23 mouse cellular contexts compared by ENCODE assay signal in the genomic region with DNA sequence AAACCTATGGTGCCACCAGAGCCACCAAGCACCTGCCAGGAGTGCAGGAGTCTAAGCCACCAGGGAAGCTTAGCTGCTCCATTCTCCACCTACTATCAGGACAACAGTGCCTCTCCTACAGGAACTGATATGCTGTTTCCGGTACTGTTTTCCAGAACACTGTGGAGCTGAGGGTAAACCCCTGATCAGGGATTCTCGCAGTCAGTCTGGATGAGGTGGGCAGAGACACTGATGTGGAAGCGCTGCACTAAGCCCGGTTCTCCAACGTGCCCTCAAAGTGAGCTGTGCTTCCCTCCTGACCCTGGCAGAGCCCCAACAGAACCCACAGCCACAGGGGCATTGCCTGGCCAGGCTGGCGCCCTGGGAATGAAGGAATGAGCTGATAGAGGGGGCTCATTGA. TPM values are rescaled to one million over a fixed set of nuclear protein-coding genes. Genes with fewer than 3 reads are reported as not detected.
A peak's percentile ranks its signal among the peaks of the same experiment; 100 is the strongest.
DNase-seq lines count a peak whose midpoint lies in the region; ATAC-seq and TF ChIP-seq lines count a peak whose summit lies in the region.
"Had no signal": no experiment of that assay in that cellular context is flagged by ENCODE, and none has a peak within 500 bp of the region (broad histone marks: within the 10 kb centered on the region; RNA-seq: fewer than 3 reads in every experiment).

No protein-coding gene starts in this region.

- no peak for TF ChIP-seq EP300 in CH12.LX (IDR thresholded peaks at IDR 0.05; ENCODE audit: low read length)

- no peak overlapping the region for H3K27ac ChIP-seq in heart, embryonic 10.5 days
- peak overlapping the region; percentile 16 for H3K27ac ChIP-seq in intestine, postnatal 0 days (ENCODE audit: low read depth, low read length)
- H3K27ac ChIP-seq in intestine, embryonic 16.5 days (ENCODE audit: low read length) = no peak overlapping the region
- H3K27ac ChIP-seq in CH12.LX (ENCODE audit: insufficient read depth, low read depth) = peak overlapping the region; percentile 63; the same call in 1 of the 2 replicates
- H3K27ac ChIP-seq in midbrain, postnatal 0 days (ENCODE audit: low read depth, low read length) = no peak overlapping the region
- H3K27ac ChIP-seq: embryonic facial prominence, embryonic 10.5 days; embryonic facial prominence, embryonic 12.5 days; forebrain, embryonic 13.5 days; forebrain, embryonic 15.5 days had no signal

- no peaks in the 10 kb centered on the region for H3K27me3 ChIP-seq in heart, embryonic 10.5 days (ENCODE audit: insufficient read depth, poor library complexity, severe bottlenecking)
- H3K27me3 ChIP-seq in intestine, postnatal 0 days (replicated peaks; ENCODE audit: control insufficient read depth, insufficient read depth, low read length) = no peaks in the 10 kb centered on the region
- H3K27me3 ChIP-seq in intestine, embryonic 16.5 days (replicated peaks; ENCODE audit: control insufficient read depth, insufficient read depth, low read length) = no peaks in the 10 kb centered on the region
- no peaks in the 10 kb centered on the region for H3K27me3 ChIP-seq in CH12.LX (replicated peaks)
- no peaks in the 10 kb centered on the region for H3K27me3 ChIP-seq in midbrain, postnatal 0 days (ENCODE audit: insufficient read depth, low read length)
- H3K27me3 ChIP-seq: embryonic facial prominence, embryonic 12.5 days; forebrain, embryonic 13.5 days; forebrain, embryonic 15.5 days; Patski had no signal

- TF ChIP-seq POLR2A in CH12.LX (IDR thresholded peaks at IDR 0.05; ENCODE audit: low read depth, low read length) = no peak

- no peak overlapping the region for H3K4me3 ChIP-seq in heart, embryonic 10.5 days
- no peak overlapping the region for H3K4me3 ChIP-seq in intestine, postnatal 0 days (ENCODE audit: low read depth, low read length)
- no peak overlapping the region for H3K4me3 ChIP-seq in intestine, embryonic 16.5 days (ENCODE audit: low read length)
- H3K4me3 ChIP-seq in CH12.LX (replicated peaks in 1 of 3; ENCODE audit: low read depth in 2 of 3, low read length in 2 of 3, poor library complexity in 1 of 3) = peak overlapping the region in 1 of 3 experiments; percentile 10
- H3K4me3 ChIP-seq in midbrain, postnatal 0 days (ENCODE audit: low read depth, low read length) = no peak overlapping the region
- H3K4me3 ChIP-seq: embryonic facial prominence, embryonic 10.5 days; embryonic facial prominence, embryonic 12.5 days; forebrain, embryonic 13.5 days; forebrain, embryonic 15.5 days had no signal

- peaks cover 14% of the 10 kb centered on the region for H3K79me2 ChIP-seq in CH12.LX (replicated peaks; ENCODE audit: control insufficient read depth, extremely low read depth, insufficient read depth, poor library complexity, severe bottlenecking)

- no peak for TF ChIP-seq CTCF in intestine, postnatal 0 days (IDR thresholded peaks at IDR 0.05; ENCODE audit: low read depth)
- TF ChIP-seq CTCF in CH12.LX (conservative IDR thresholded peaks at IDR 0.05 in 1 of 2, IDR thresholded peaks at IDR 0.05 in 1 of 2; ENCODE audit: low read depth in 2 of 2, low read length in 2 of 2) = no peak
- TF ChIP-seq CTCF in midbrain, postnatal 0 days (IDR thresholded peaks at IDR 0.05) = no peak

- in situ Hi-C loops in CH12.LX (cut with MboI; ENCODE audit: low pct_ligation_motif_present, low pct_unique_long_range_greater_than_20kb, low sequenced_read_pairs) = no loop called here

- no peak for TF ChIP-seq RAD21 in CH12.LX (IDR thresholded peaks at IDR 0.05; ENCODE audit: low read depth, low read length)

- 80% methylated on average over 6 of the region's 6 CpGs for WGBS in heart, embryonic 10.5 days
- WGBS in intestine, postnatal 0 days = 97% methylated on average over 6 of the region's 6 CpGs
- WGBS in intestine, embryonic 16.5 days = 93% methylated on average over 6 of the region's 6 CpGs
- 94% methylated on average over 6 of the region's 6 CpGs for WGBS in midbrain, postnatal 0 days

- H3K9ac ChIP-seq in intestine, postnatal 0 days (ENCODE audit: low read depth, low read length) = no peak overlapping the region
- H3K9ac ChIP-seq in intestine, embryonic 16.5 days (ENCODE audit: low read depth, low read length) = no peak overlapping the region
- no peak overlapping the region for H3K9ac ChIP-seq in CH12.LX (ENCODE audit: insufficient read depth, low read depth)
- no peak overlapping the region for H3K9ac ChIP-seq in midbrain, postnatal 0 days (replicated peaks; ENCODE audit: low read length, poor library complexity, severe bottlenecking)
- H3K9ac ChIP-seq: embryonic facial prominence, embryonic 12.5 days; forebrain, embryonic 13.5 days; forebrain, embryonic 15.5 days had no signal

- H3K4me2 ChIP-seq in intestine, postnatal 0 days (replicated peaks; ENCODE audit: low read depth) = no peak overlapping the region
- no peak overlapping the region for H3K4me2 ChIP-seq in intestine, embryonic 16.5 days (ENCODE audit: low read depth, low read length)
- H3K4me2 ChIP-seq in CH12.LX (ENCODE audit: insufficient read depth, low read depth, poor library complexity, severe bottlenecking) = 0 out of 2 replicates have a peak overlapping the region, but pooled peaks have one; percentile 8
- no peak overlapping the region for H3K4me2 ChIP-seq in midbrain, postnatal 0 days (ENCODE audit: low read depth, low read length, poor library complexity, severe bottlenecking)
- H3K4me2 ChIP-seq: embryonic facial prominence, embryonic 12.5 days; forebrain, embryonic 13.5 days; forebrain, embryonic 15.5 days had no signal

- dilution Hi-C loops in CH12.LX (cut with MboI; ENCODE audit: extremely low pct_ligation_motif_present, extremely low pct_unique_long_range_greater_than_20kb, low sequenced_read_pairs) = no loop called here

- H3K9me3 ChIP-seq in heart, embryonic 10.5 days = no peaks in the 10 kb centered on the region
- no peaks in the 10 kb centered on the region for H3K9me3 ChIP-seq in intestine, postnatal 0 days (ENCODE audit: control insufficient read depth)
- no peaks in the 10 kb centered on the region for H3K9me3 ChIP-seq in intestine, embryonic 16.5 days (ENCODE audit: control insufficient read depth, low read length)
- no peaks in the 10 kb centered on the region for H3K9me3 ChIP-seq in CH12.LX (replicated peaks; ENCODE audit: low read length)
- no peaks in the 10 kb centered on the region for H3K9me3 ChIP-seq in midbrain, postnatal 0 days (ENCODE audit: low read length)
- H3K9me3 ChIP-seq: embryonic facial prominence, embryonic 10.5 days; embryonic facial prominence, embryonic 12.5 days; forebrain, embryonic 13.5 days; forebrain, embryonic 15.5 days; G1E had no signal

- peaks cover 88% of the 10 kb centered on the region for H3K36me3 ChIP-seq in heart, embryonic 10.5 days
- peaks cover 85% of the 10 kb centered on the region for H3K36me3 ChIP-seq in intestine, postnatal 0 days (ENCODE audit: control insufficient read depth, insufficient read depth)
- H3K36me3 ChIP-seq in intestine, embryonic 16.5 days (ENCODE audit: control insufficient read depth, insufficient read depth, low read length) = peaks cover 42% of the 10 kb centered on the region
- peaks cover 81 to 96% of the 10 kb centered on the region in 2 experiments for H3K36me3 ChIP-seq in CH12.LX (replicated peaks in 1 of 2; ENCODE audit: control insufficient read depth in 1 of 2, insufficient read depth in 1 of 2, low read length in 1 of 2)
- peaks cover 85% of the 10 kb centered on the region for H3K36me3 ChIP-seq in midbrain, postnatal 0 days (ENCODE audit: insufficient read depth, low read length)

- peaks cover 6% of the 10 kb centered on the region for H3K4me1 ChIP-seq in heart, embryonic 10.5 days
- no peaks in the 10 kb centered on the region for H3K4me1 ChIP-seq in intestine, postnatal 0 days (replicated peaks; ENCODE audit: control insufficient read depth, insufficient read depth, low read length)
- H3K4me1 ChIP-seq in intestine, embryonic 16.5 days (ENCODE audit: control insufficient read depth, insufficient read depth, low read length) = 0 out of 2 replicates have a peak, but pooled peaks cover 4% of the 10 kb centered on the region
- peaks cover 12 to 21% of the 10 kb centered on the region in 2 experiments for H3K4me1 ChIP-seq in CH12.LX (ENCODE audit: control insufficient read depth in 1 of 2, insufficient read depth in 2 of 2)
- H3K4me1 ChIP-seq in midbrain, postnatal 0 days (ENCODE audit: insufficient read depth, low read length) = peaks cover 4% of the 10 kb centered on the region; the same call in 1 of the 2 replicates
- H3K4me1 ChIP-seq: embryonic facial prominence, embryonic 10.5 days; embryonic facial prominence, embryonic 12.5 days had no signal

- no peak for ATAC-seq in intestine, postnatal 0 days
- no peak for ATAC-seq in intestine, embryonic 16.5 days
- no peak for ATAC-seq in midbrain, postnatal 0 days (ENCODE audit: low FRiP score)
- ATAC-seq: activated CD4-positive, CD25-positive, alpha-beta regulatory T cell, adult 4 months; forebrain, embryonic 13.5 days; forebrain, embryonic 15.5 days; Patski had no signal

- DNase-seq in heart, embryonic 10.5 days (ENCODE audit: low spot score) = peak; percentile 67
- DNase-seq in heart, adult 18-20 months = no peak
- no peak for DNase-seq in CH12.LX (ENCODE audit: extremely low read depth)
- no peak for DNase-seq in midbrain, postnatal 0 days (ENCODE audit: low spot score)
- DNase-seq: adrenal gland, adult 8-10 months; adrenal gland, postnatal 14 days; adrenal gland, postnatal 36 days; cerebellum, adult 11-12 months; cerebellum, adult 2 months; cerebellum, adult 9-10 months; cerebellum, postnatal 10 days; cerebellum, postnatal 25 days had no signal

RNA-seq across cellular contexts. Expression of a gene that starts 10.5 kb away (rescaled TPM):
- polyA plus RNA-seq in heart, embryonic 10.5 days (2016; fragmentation: Nextera tagmentation; extraction: Ambion mirVana) = 105 and 106 TPM in 2 replicates
- 10 to 100 TPM; 26.2 to 27.6 TPM for total RNA-seq in heart, adult 18-20 months (2021)
- 26.3 and 27.0 TPM in 2 replicates for polyA plus RNA-seq in intestine, postnatal 0 days (2015; fragmentation: Nextera tagmentation; extraction: Ambion mirVana)
- 72.5 and 80.2 TPM in 2 replicates for polyA plus RNA-seq in intestine, embryonic 16.5 days (2015; fragmentation: Nextera tagmentation; extraction: Ambion mirVana)
- total RNA-seq in CH12.LX (2012; rRNA removed) (56.7 and 65.3 TPM in 2 replicates), CH12.LX (2014; rRNA removed) (51.9 and 54.7 TPM in 2 replicates)
- 38.9 and 48.1 TPM in 2 replicates for polyA plus RNA-seq in CH12.LX (2012; ENCODE audit: insufficient read length, low read depth)
- total RNA-seq in midbrain, postnatal 0 days (2014; rRNA removed) = 637 and 644 TPM in 2 replicates
- polyA plus RNA-seq in midbrain, postnatal 0 days (2015; fragmentation: Nextera tagmentation; extraction: Ambion mirVana) = 340 and 355 TPM in 2 replicates

RNA-seq across cellular contexts. Expression of a gene that starts 37.8 kb away (rescaled TPM):
- 1.1 and 1.2 TPM in 2 replicates for polyA plus RNA-seq in heart, embryonic 10.5 days (2016; fragmentation: Nextera tagmentation; extraction: Ambion mirVana)
- total RNA-seq in heart, adult 18-20 months (2021) = 1 to 10 TPM in 1 of 2 experiments, under 1 TPM in 1; 0.50 to 1.5 TPM
- polyA plus RNA-seq in intestine, postnatal 0 days (2015; fragmentation: Nextera tagmentation; extraction: Ambion mirVana) = 1.8 and 2.3 TPM in 2 replicates
- polyA plus RNA-seq in intestine, embryonic 16.5 days (2015; fragmentation: Nextera tagmentation; extraction: Ambion mirVana) = 1.8 and 2.5 TPM in 2 replicates
- total RNA-seq in CH12.LX (2012; rRNA removed) (260 and 365 TPM in 2 replicates), CH12.LX (2014; rRNA removed) (338 and 355 TPM in 2 replicates)
- polyA plus RNA-seq in CH12.LX (2012; ENCODE audit: insufficient read length, low read depth) = 299 and 356 TPM in 2 replicates
- total RNA-seq in midbrain, postnatal 0 days (2014; rRNA removed) = 1.6 and 2.2 TPM in 2 replicates
- 1.4 TPM in 2 replicates for polyA plus RNA-seq in midbrain, postnatal 0 days (2015; fragmentation: Nextera tagmentation; extraction: Ambion mirVana)
- polyA plus RNA-seq: C2C12, Patski had no signal

RNA-seq across cellular contexts. Expression of a gene that starts 43.0 kb away (rescaled TPM):
- polyA plus RNA-seq in heart, embryonic 10.5 days (2016; fragmentation: Nextera tagmentation; extraction: Ambion mirVana) = not detected in 2 replicates
- total RNA-seq in heart, adult 18-20 months (2021) = 1 to 10 TPM in 1 of 2 experiments, under 1 TPM in 1; 0.60 to 2.9 TPM
- polyA plus RNA-seq in intestine, postnatal 0 days (2015; fragmentation: Nextera tagmentation; extraction: Ambion mirVana) = 0.10 and 0.12 TPM in 2 replicates
- polyA plus RNA-seq in intestine, embryonic 16.5 days (2015; fragmentation: Nextera tagmentation; extraction: Ambion mirVana) = 0.07 and 0.12 TPM in 2 replicates
- total RNA-seq in CH12.LX (2012; rRNA removed) (0.25 and 0.29 TPM in 2 replicates), CH12.LX (2014; rRNA removed) (0.12 TPM in 1 of 2 replicates, not detected in the other)
- 0.13 TPM in 1 of 2 replicates, not detected in the other for polyA plus RNA-seq in CH12.LX (2012; ENCODE audit: insufficient read length, low read depth)
- 0.11 and 1.3 TPM in 2 replicates for total RNA-seq in midbrain, postnatal 0 days (2014; rRNA removed)
- 0.83 and 0.91 TPM in 2 replicates for polyA plus RNA-seq in midbrain, postnatal 0 days (2015; fragmentation: Nextera tagmentation; extraction: Ambion mirVana)
- total RNA-seq: adrenal gland, postnatal 14 days had no signal
- polyA plus RNA-seq: activated CD4-positive, CD25-positive, alpha-beta regulatory T cell, adult 4 months; embryonic facial prominence, embryonic 10.5 days; forebrain, embryonic 11.5 days; forebrain, embryonic 13.5 days; G1E; Patski had no signal

Comparison
In these comparisons a context has a peak if more than half of its experiments do, and no peak if none do; other contexts are left out.
1. H3K27ac ChIP-seq: peak in intestine, postnatal 0 days (single experiment) and CH12.LX (single experiment); none in heart, embryonic 10.5 days (single experiment), intestine, embryonic 16.5 days (single experiment) and midbrain, postnatal 0 days (single experiment).
2. RNA of a gene that starts 37.8 kb away (polyA plus RNA-seq): 299 to 356 TPM in CH12.LX; 1.8 to 2.5 TPM in intestine, embryonic 16.5 days, 1.8 to 2.3 TPM in intestine, postnatal 0 days, 1.4 TPM in midbrain, postnatal 0 days and 1.1 to 1.2 TPM in heart, embryonic 10.5 days; every median in the first group is over 10 times any median in the second.